Mouse (Mus musculus) forebrain, embryonic 14.5 days (tissue): ENCODE measurements around the gene Alg5. TPM values are rescaled to one million over a fixed set of nuclear protein-coding genes. Genes with fewer than 3 reads are reported as not detected.

ENCODE experiments used
- ATAC-seq: fragments of 200-750 bp; cut with Nextera tagmentation; 2 replicates; pipeline ENCODE4 v1.8.0; 2017; ENCODE audit warnings: mild to moderate bottlenecking, moderate library complexity
- DNase-seq: peaks from one replicate; pipeline ENCODE4 v3.0.0-alpha.2; 2015; ENCODE audit warnings: low spot score
- H3K27ac ChIP-seq: fragments of 300-500 bp; sonication (generic); 2 replicates; pipeline ENCODE4 v1.5.1; 2014; ENCODE audit warnings: low read depth, mild to moderate bottlenecking, control low read depth, low read length, moderate library complexity
- H3K27me3 ChIP-seq: fragments of 300-500 bp; sonication (generic); replicated peaks from 2 replicates; pipeline ENCODE4 v1.6.1; 2014; ENCODE audit warnings: low read length, control low read depth, mixed read lengths; ENCODE audit not compliant: control insufficient read depth, insufficient read depth
- H3K36me3 ChIP-seq: fragments of 300-500 bp; sonication (generic); 2 replicates; pipeline ENCODE4 v1.6.1; 2014; ENCODE audit warnings: low read length, control low read depth; ENCODE audit not compliant: control insufficient read depth, insufficient read depth
- H3K4me1 ChIP-seq: fragments of 300-500 bp; sonication (generic); 2 replicates; pipeline ENCODE4 v1.6.1; 2014; ENCODE audit warnings: antibody characterized with exemption, low read length, control low read depth; ENCODE audit not compliant: control insufficient read depth, insufficient read depth
- H3K4me2 ChIP-seq: fragments of 300-500 bp; sonication (generic); 2 replicates; pipeline ENCODE4 v1.6.1; 2014; ENCODE audit warnings: mild to moderate bottlenecking, control low read depth, low read length
- H3K4me3 ChIP-seq: fragments of 300-500 bp; sonication (generic); 2 replicates; pipeline ENCODE4 v1.5.1; 2014; ENCODE audit warnings: low read depth, low read length, control low read depth
- H3K9ac ChIP-seq: fragments of 300-500 bp; sonication (generic); 2 replicates; pipeline ENCODE4 v1.6.1; 2014; ENCODE audit warnings: mild to moderate bottlenecking, low read length, control low read depth, moderate library complexity
- H3K9me3 ChIP-seq: fragments of 300-500 bp; sonication (generic); replicated peaks from 2 replicates; pipeline ENCODE4 v1.6.1; 2016; ENCODE audit warnings: low read length, control low read depth, mixed read lengths; ENCODE audit not compliant: control insufficient read depth
- WGBS: fragments of 180-500 bp; shearing (Covaris S2); extraction: QIAGEN DNeasy Blood & Tissue Kit; methylation state at CpG from one replicate; pipeline ENCODE4 v1.1.7; 2014; 5-methylcytosine and 5-hydroxymethylcytosine counted together
- polyA plus RNA-seq: library from polyadenylated mRNA; unstranded; fragments of >200 nt; fragmentation: Nextera tagmentation; extraction: Ambion mirVana; gene quantifications from 2 replicates; pipeline ENCODE4 v1.2.1, GENCODE M21; 2014

Alg5 gene
- polyA plus RNA-seq, 1 experiment from 2014 or later: 60.2 TPM

DNA sequence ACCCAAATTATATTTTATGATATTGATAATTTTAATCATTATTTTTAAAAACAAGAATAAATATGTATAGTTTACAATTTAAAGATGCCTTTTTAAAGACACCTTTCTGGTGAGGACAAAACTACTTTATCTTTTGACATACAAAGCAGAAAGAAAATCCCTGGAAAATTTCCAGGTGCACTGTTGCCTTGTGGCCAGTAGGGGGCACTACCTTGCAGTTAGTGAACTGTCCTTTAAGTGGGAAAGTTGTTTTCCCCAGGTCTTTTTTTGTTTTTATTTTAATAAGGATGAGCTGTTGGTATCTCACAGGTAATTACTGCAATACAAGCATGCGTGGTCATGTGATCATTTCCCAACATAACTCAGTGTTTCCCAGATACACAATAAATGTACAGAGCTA lies 60.5 kb downstream of the Alg5 start:
- Histone ChIP-seq H3K27ac (no peak overlapping the region), H3K4me3 (no peak overlapping the region), H3K4me2 (no peak overlapping the region), H3K9ac (no peak overlapping the region), H3K4me1 (no peaks in the 10 kb centered on the region), H3K36me3 (no peaks in the 10 kb centered on the region), H3K27me3 (no peaks in the 10 kb centered on the region), H3K9me3 (peaks cover 4% of the 10 kb centered on the region; the same call in 1 of the 2 replicates)
- DNase-seq (peak; percentile 17), ATAC-seq (no peak)
- 96% methylated on average over 1 of the region's 1 CpGs for WGBS

DNA sequence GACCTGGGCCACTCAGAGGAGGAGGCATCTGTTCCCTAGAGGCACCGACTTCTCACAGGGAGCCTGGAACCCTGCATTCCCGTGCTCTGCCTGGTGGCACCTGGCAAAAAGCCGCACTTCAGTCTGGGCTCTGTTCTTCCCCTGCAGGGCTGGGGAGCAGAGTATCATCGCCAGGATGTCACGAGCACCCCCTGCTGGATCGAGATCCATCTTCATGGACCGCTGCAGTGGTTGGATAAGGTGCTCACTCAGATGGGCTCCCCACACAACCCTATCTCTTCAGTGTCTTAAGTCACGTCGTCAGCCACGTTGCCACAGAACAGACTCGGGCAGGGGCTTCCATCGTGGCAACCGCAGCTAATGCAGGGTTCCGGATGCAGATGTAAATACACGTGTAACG lies 61.9 kb downstream of the Alg5 start:
- no peaks in the 10 kb centered on the region for H3K27me3 ChIP-seq
- ATAC-seq (peak; percentile 73), DNase-seq (peak; percentile 59)
- no peak overlapping the region for H3K4me2 ChIP-seq
- H3K9me3 ChIP-seq: peaks cover 4% of the 10 kb centered on the region; the same call in 1 of the 2 replicates
- H3K27ac ChIP-seq: no peak overlapping the region
- H3K4me3 ChIP-seq: no peak overlapping the region
- H3K36me3 ChIP-seq: no peaks in the 10 kb centered on the region
- WGBS: 43% methylated on average over 16 of the region's 16 CpGs
- H3K9ac ChIP-seq: no peak overlapping the region
- no peaks in the 10 kb centered on the region for H3K4me1 ChIP-seq

Other genes starting within 250 kb of the Alg5 start
- 74.2 and 87.7 TPM in 2 replicates for gene Supt20, start 42.7 kb upstream of the Alg5 start, polyA plus RNA-seq
- 1.1 TPM in 1 of 2 replicates, not detected in the other for gene Gm21958, start 21.2 kb upstream of the Alg5 start, polyA plus RNA-seq
- 98.5 and 101 TPM in 2 replicates for gene Exosc8, start 146 bp upstream of the Alg5 start, polyA plus RNA-seq
- gene Smad9, start 20.0 kb downstream of the Alg5 start, polyA plus RNA-seq: 0.17 and 0.30 TPM in 2 replicates
- 40.7 and 43.8 TPM in 2 replicates for gene Rfxap, start 72.3 kb downstream of the Alg5 start, polyA plus RNA-seq
- 1.4 and 1.5 TPM in 2 replicates for gene Sertm1, start 180.3 kb downstream of the Alg5 start, polyA plus RNA-seq